Mouse (Mus musculus): ENCODE measurements around the gene Trip6. TPM values are rescaled to one million over a fixed set of nuclear protein-coding genes. Genes with fewer than 3 reads are reported as not detected.

Trip6 gene
- total RNA-seq (2021) = 10 to 100 TPM; 14.2 to 14.3 TPM
- long read RNA-seq, experiment 1, transcript Trip6-201 (9 exons, 2,168 nt) = major isoform, 35 of 39 reads
- long read RNA-seq, experiment 1, partial matches to known transcripts = 2 of 39 reads
- long read RNA-seq, experiment 1, other reads (novel, unspliced or antisense) = 2 of 39 reads
- long read RNA-seq, experiment 2, transcript Trip6-201 (9 exons, 2,168 nt) = major isoform, 23 of 28 reads
- long read RNA-seq, experiment 2, partial matches to known transcripts = 1 of 28 reads
- long read RNA-seq, experiment 2, other reads (novel, unspliced or antisense) = 4 of 28 reads

GRCm38 (mm10) chr5:137314193-137315083 lies at the start of gene Trip6:
TSS of gene Trip6 (minus strand) at chr5:137314404.
- DNase-seq = peak; percentile 85 to 91
- intact Hi-C loops (cut with DNase I) = loop anchor here (2.0 kb wide), 1 partner anchor 24 kb away; no protein-coding TSS in a partner anchor

- DNase-seq = no peak
- intact Hi-C loops (cut with DNase I) = no loop called here
Observed at GRCm38 (mm10) chr5:137358382-137358781, 44.2 kb upstream of the Trip6 start.

GRCm38 (mm10) chr5:137354091-137354490 lies 39.9 kb upstream of the Trip6 start:
- no peak for DNase-seq
- intact Hi-C loops (cut with DNase I) = no loop called here

GRCm38 (mm10) chr5:137352011-137352975 lies 38.1 kb upstream of the Trip6 start:
- DNase-seq = peak; percentile 56 to 71
- intact Hi-C loops (cut with DNase I) = loop anchor here (2.0 kb wide), 2 partner anchors 13 to 23 kb away; no protein-coding TSS in a partner anchor

GRCm38 (mm10) chr5:137351394-137351793 lies 37.2 kb upstream of the Trip6 start:
- no peak for DNase-seq
- intact Hi-C loops (cut with DNase I) = no loop called here

GRCm38 (mm10) chr5:137351058-137351380 lies 36.8 kb upstream of the Trip6 start:
- intact Hi-C loops (cut with DNase I) = no loop called here
- DNase-seq = no peak

- intact Hi-C loops (cut with DNase I) = no loop called here
- no peak for DNase-seq
Observed at GRCm38 (mm10) chr5:137350205-137351057, 36.2 kb upstream of the Trip6 start.

- peak; percentile 92 to 93 for DNase-seq
- intact Hi-C loops (cut with DNase I) = no loop called here
Observed at GRCm38 (mm10) chr5:137349384-137350204, 35.4 kb upstream of the Trip6 start, which contains the start of gene Ephb4. TSS of gene Ephb4 (plus strand) at chr5:137350109.

- DNase-seq = peak; percentile 83 to 85
- intact Hi-C loops (cut with DNase I) = loop anchor here (1.0 kb wide), 1 partner anchor 9 kb away; no protein-coding TSS in a partner anchor
Observed at GRCm38 (mm10) chr5:137348482-137349383, 34.5 kb upstream of the Trip6 start.

- DNase-seq = peak in 1 of 2 experiments; percentile 24
- intact Hi-C loops (cut with DNase I) = loop anchor here (1.0 kb wide), 1 partner anchor 9 kb away; no protein-coding TSS in a partner anchor
Observed at GRCm38 (mm10) chr5:137347856-137348255, 33.7 kb upstream of the Trip6 start.

GRCm38 (mm10) chr5:137346983-137347382 lies 32.8 kb upstream of the Trip6 start:
- intact Hi-C loops (cut with DNase I) = no loop called here
- no peak for DNase-seq

- no peak for DNase-seq
- intact Hi-C loops (cut with DNase I) = no loop called here
Observed at GRCm38 (mm10) chr5:137346388-137346787, 32.2 kb upstream of the Trip6 start.

- DNase-seq = peak in 1 of 2 experiments; percentile 22
- intact Hi-C loops (cut with DNase I) = no loop called here
Observed at GRCm38 (mm10) chr5:137345821-137346220, 31.6 kb upstream of the Trip6 start.

GRCm38 (mm10) chr5:137343869-137344268 lies 29.7 kb upstream of the Trip6 start:
- intact Hi-C loops (cut with DNase I) = no loop called here
- DNase-seq = no peak

GRCm38 (mm10) chr5:137343412-137343811 lies 29.2 kb upstream of the Trip6 start:
- intact Hi-C loops (cut with DNase I) = no loop called here
- DNase-seq = no peak

- intact Hi-C loops (cut with DNase I) = no loop called here
- DNase-seq = no peak
Observed at GRCm38 (mm10) chr5:137342407-137343012, 28.3 kb upstream of the Trip6 start.

GRCm38 (mm10) chr5:137340222-137340621 lies 26.0 kb upstream of the Trip6 start:
- intact Hi-C loops (cut with DNase I) = no loop called here
- DNase-seq = no peak

Measured in heart, postnatal 14 days (tissue).